Mouse (Mus musculus) mouse embryonic stem cell (cell line): ENCODE measurements at regions not wholly inside any gene's neighbourhood (a gene's known extent, or its start where the extent isn't known, plus 50 kb on each side); places are given as distances from the start of the nearest gene placed in this dataset.

Source experiments
- in situ Hi-C, 2 experiments: fragments of 300-500 bp; cut with MboI; formaldehyde crosslinking; loops; 1 replicate in 1 of 2; 3 replicates in 1 of 2; pipeline ENCODE4 v1.14.3; 2019 to 2020; ENCODE audit warnings: low sequenced_read_pairs in 2 of 2, low pct_unique_long_range_greater_than_20kb in 1 of 2, mixed read lengths in 1 of 2; ENCODE audit not compliant: unreplicated experiment in 1 of 2

DNA sequence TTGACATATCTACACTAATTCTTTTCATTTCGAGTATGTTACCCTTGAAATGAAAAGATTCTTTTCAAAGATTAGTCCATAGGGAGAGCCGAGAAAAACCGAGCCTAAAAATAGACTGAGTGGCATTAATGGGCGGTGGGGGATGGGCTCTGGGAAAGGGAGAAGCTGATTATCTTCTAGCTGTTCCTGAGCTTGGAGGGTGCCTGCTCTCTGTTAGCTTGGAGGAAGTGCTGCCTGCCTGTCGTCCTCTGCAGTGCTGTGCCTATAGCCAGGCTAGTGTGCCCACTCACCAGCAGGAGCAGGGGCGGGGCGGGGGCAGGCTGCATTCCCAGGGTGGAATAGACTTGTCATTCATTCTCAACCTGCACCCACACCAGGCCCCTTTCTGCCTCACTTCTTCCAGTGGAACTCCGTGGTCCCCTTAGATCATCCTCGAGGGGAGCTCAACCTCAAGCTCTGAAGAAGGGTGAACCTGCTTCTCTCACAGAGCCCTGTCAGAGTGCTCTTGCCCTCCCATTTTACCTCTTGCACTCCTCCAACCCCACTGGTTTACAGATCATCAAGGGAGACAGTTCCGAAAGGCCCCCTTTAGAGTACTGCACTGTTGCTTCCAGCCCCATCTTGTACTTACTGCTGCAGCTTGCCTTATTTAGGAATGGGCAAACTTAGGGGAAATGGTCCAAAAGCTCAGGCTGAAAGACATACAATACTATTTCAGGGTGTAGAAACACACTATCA lies 76.6 kb upstream of the Lmo2 start:
- in situ Hi-C loops: no loop called here

DNA sequence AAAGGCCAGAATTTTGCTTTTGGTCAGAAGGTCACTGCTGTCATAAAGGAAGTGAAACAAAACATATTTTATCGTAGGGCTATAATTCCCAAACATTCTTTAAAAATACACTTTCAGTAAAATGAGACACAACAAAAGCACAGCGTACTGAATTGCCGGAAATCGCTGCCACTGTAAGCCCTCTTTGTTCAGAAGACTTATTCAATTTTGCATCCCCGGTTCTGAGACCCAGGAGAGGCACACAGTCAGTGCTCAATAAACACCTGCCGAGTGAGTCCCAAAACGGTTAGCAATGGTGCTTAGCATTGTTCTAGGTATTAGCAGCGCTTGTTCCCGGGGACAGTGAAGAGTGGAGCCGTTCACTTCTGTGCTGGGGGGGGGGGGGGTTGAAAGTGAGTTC lies 72.9 kb upstream of the Lmo2 start:
- in situ Hi-C loops: no loop called here

GRCm38 (mm10) chr2:103888023-103888422 lies 69.8 kb upstream of the Lmo2 start:
- in situ Hi-C loops: no loop called here

DNA sequence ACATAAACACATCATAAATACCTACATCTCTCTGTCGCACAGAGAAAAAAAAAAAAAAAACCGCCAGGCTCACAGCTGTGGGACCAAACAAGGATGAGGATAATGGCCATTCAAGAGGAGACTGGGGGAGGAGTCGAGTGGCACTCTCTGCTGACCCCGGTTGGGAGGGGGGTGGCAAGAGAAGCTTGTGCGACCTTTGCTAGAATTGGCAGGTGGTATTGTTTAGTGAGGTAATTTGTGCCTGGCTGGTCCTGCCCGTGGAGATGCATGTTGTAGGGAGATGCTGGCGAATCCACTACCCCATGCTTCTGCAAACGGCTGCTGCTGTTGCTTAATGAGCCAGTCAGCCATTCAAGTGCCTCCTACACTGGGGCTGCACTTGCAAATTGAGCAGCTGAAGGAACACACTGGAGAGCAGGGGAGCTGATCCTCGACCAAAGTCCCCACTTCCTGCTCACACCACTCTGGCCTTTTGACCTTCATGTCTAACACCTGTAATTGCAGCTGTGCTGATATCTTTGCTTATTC lies 66.5 kb upstream of the Lmo2 start:
- in situ Hi-C loops: no loop called here

DNA sequence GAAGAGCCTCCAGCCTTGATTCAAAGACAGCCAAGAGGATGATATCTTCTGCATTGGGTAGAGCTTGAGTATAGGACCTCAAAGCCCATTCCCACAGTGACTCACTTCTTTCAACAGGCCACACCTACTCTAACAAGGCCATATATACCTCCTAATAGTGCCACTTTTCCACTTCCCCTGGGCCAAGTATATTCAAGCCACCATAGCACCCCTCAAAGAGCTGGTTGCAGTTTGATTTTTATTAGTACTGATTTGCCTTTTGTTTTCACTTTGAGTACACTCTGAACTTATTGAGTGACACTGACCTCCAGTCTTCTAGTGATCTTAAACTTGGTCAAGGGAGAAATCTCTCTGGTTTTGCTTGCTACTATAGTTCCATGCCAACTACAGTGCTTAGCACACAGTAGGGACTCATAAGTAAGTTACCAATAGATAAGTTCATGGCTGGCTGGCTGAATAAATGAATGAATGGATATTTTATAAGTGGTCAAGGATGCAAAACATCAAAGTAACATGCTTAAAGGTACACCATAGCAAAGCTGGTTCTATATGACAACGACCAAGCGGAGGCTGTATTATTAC lies 64.5 kb upstream of the Lmo2 start:
- in situ Hi-C loops: no loop called here

GRCm38 (mm10) chr2:103893805-103894204 lies 64.0 kb upstream of the Lmo2 start:
- in situ Hi-C loops: no loop called here

GRCm38 (mm10) chr2:103894981-103895676 lies 62.7 kb upstream of the Lmo2 start:
- in situ Hi-C loops: no loop called here

DNA sequence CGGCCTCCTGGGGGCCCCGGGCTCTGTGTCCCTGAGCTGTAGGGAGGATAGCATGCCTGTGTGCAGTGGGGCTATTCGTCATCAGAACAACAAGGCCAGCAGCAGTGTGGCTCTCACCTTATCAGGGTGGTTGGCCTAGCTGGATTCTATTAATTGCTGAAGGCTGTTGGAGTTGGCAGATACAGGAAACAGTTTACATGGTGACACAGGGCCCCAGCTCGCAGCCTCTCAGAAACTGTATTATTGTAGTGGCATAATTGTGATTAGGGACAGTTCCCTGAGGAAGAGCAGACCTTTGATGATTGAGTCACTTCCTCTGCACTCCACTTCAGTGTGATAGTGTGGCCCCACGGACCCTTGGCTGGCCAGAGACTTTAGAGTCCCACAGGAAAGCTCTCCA lies 61.6 kb upstream of the Lmo2 start:
- in situ Hi-C loops: no loop called here

- in situ Hi-C loops: no loop called here
Observed at GRCm38 (mm10) chr2:103896814-103897213, 61.0 kb upstream of the Lmo2 start.

DNA sequence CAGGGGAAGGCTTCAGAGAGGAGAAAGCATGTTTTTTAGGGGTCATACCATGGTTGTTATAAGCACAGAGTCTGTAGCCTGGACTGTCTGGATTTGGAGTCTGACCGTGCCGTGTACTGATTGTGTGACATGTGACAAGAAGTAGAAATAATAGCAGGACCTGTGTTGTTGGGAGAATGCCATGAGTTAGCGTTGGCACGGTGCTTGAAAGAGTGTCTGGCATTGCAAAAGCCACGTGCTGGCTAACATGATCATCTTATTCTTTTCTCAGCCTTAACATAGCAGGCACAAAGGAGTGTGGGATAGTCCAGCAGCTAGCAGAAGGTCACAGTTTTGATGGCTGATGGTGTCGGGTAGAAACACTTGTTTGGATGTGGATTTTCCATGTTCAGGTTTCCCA lies 58.1 kb upstream of the Lmo2 start:
- in situ Hi-C loops: no loop called here

DNA sequence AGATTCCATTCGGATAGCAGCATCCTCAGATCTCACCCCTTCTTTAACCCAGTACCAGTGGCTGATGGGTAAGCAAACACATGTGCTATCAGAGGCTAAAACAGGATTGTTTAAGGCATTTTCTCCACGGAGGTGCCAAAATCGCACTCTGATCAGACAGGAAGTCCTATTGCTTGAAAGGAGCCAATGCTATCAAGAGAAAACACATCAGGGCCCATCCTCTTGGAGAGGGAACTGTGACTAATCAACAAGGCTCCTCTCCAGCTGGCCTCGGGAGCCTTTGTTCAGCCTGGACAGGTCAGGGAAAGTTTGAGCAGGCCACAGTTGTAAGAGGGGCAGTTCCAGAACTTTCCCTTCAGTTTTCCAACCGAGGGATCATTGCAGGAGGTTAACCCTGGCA lies 57.4 kb upstream of the Lmo2 start:
- in situ Hi-C loops: no loop called here

DNA sequence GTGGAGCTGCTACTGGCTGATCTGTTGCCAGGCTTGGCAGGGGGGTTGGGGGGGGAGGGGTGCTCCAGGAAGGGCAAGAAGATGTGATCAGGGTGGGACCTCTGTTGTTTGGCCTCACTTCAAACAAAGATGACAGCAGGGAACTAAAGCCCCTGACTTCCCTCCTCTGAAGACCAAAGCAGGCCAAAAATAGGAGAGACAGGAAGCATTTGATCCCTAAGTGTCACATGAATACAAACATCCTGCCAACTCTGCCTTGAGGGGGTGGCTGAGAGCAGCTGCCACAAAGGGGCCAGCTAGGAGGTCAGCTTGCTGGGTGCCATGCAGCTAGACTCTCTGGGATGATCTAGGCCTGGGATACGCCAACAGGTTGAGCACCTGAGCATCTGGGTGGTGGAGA lies 56.3 kb upstream of the Lmo2 start:
- in situ Hi-C loops: no loop called here

DNA sequence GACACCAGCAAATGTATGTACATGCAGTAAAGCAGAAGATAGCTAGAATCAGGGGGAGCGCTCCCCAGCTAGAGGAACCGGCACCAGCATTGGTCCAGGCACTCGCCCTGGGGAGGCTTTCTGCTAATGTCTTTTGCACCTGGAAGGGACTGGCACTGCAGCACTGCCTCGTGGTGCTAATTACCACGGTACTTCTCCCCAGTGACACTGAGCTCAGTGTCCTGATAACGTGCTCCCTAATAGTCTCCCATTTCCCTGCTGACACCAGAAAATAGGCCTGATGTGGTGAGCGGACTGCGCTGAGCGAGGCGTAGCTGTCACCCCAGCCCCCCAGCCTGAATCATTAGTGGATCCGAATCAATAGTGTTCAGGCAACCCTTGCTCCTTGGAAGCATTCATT lies 55.0 kb upstream of the Lmo2 start:
- in situ Hi-C loops: no loop called here

GRCm38 (mm10) chr2:103905681-103906080 lies 52.1 kb upstream of the Lmo2 start:
- in situ Hi-C loops: no loop called here

DNA sequence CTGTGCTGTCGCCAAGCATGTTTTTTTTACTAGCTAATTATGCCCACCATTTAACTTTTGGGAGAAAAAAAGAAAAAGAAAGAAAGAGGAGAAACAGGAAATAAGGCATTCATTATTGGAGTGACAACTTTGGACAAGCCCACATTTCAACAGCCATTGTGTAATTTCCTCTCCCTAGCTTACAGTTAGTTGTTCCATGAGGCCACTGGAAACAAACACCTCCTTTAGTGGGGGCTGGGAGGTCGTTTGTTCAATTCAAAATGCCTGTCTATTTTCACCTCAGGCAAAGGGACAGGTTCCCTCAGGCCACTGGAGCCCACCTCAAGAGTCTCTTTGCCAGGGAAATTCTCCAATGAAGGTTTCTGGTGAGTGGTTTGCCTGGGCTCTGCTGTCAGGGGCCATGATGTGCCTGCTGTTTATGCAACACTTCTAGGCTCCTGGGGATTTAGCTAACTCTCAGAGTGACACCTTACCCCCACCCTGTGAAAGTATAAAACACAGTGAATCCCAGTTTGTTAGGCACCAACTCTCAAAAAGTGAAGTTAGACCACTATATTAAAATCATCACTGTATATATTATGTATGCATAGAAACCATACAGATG lies 51.1 kb upstream of the Lmo2 start:
- in situ Hi-C loops: no loop called here
